Mouse (Mus musculus): Measurements from ENCODE around the gene Rchy1. TPM values are rescaled to one million over a fixed set of nuclear protein-coding genes. Genes with fewer than 3 reads are reported as not detected.

The Rchy1 gene
- polyA plus RNA-seq, 1 experiment = 15.7 TPM

DNA sequence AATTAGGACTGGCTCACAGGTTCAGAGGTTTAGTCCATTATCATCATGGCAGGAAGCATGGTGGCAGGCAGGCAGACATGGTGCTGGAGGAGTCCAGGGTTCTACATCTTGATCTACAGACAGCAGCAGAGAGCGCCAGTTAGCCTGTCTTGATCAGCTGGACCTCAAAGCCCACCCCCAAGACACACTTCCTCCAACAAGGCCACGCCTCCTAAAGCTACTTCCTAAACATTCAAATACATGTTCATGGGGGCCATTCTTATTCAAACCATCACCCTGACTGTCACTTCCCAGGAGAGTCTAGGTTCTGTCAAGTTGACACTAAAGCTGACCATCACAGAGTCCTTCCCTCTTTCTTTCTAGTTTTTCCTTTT, 14.5 kb upstream of the Rchy1 start:
- no peak overlapping the region for H3K27ac ChIP-seq (ENCODE audit: insufficient read depth, low read depth, low read length)
- no peaks in the 10 kb centered on the region for H3K36me3 ChIP-seq (ENCODE audit: control insufficient read depth, insufficient read depth, low read length)
- 82% methylated on average over 2 of the region's 2 CpGs for WGBS
- H3K4me1 ChIP-seq (ENCODE audit: control insufficient read depth, insufficient read depth, insufficient read length, low read length) = no peaks in the 10 kb centered on the region
- H3K4me3 ChIP-seq (ENCODE audit: low read depth, low read length) = no peak overlapping the region
- no peak for TF ChIP-seq CTCF (IDR thresholded peaks at IDR 0.05; ENCODE audit: extremely low read depth, insufficient read length, insufficient replicate concordance, low read depth, low read length)
- no peak for TF ChIP-seq POLR2A (IDR thresholded peaks at IDR 0.05; ENCODE audit: low read depth, low read length)
- no peaks in the 10 kb centered on the region for H3K27me3 ChIP-seq (ENCODE audit: control insufficient read depth, insufficient read depth, low read length)

DNA sequence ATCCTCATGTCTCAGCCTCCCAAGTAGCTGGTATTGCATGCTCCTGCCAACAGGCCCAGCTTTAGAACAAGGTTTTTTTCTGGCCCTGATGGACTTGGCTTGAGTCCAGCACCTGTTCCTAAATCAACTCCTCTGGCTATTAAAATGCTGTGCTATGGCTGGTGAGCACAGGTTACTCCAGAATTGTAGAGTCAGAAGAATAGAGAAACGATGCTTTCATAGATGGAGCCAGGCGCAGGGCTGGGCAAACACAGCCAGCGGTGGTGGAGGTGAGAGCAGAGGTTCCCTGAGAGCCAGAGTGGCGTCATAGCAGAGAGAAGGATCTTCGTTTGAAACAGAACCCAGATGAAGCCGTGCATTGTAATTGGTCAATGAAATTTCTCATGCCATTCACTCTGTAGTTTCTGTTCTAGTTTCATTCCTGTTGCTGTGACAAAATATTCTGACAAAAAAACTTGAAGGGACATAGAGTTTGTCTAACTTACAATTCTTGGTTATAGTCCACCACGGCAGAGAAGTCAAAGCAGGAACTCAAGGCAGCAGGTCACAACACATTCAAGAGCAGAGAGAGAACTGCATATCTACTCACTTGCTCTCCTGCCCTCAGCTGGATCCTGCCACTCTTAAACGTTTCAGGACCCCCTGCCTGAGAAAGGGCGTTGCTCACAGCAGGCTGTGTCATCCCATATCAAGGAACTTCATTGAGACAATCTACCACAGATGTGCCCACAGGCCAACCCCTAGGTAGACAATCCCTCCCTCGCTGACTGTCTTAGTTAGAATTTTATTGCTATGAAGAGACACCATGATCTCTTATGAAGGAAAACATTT, 13.9 kb upstream of the Rchy1 start:
- Histone ChIP-seq H3K27me3 (ENCODE audit: control insufficient read depth, insufficient read depth, low read length) (no peaks in the 10 kb centered on the region), H3K36me3 (ENCODE audit: control insufficient read depth, insufficient read depth, low read length) (no peaks in the 10 kb centered on the region), H3K27ac (ENCODE audit: insufficient read depth, low read depth, low read length) (no peak overlapping the region), H3K4me1 (ENCODE audit: control insufficient read depth, insufficient read depth, insufficient read length, low read length) (no peaks in the 10 kb centered on the region), H3K4me3 (ENCODE audit: low read depth, low read length) (no peak overlapping the region)
- WGBS = 72% methylated on average over 10 of the region's 10 CpGs
- TF ChIP-seq CTCF (IDR thresholded peaks at IDR 0.05; ENCODE audit: extremely low read depth, insufficient read length, insufficient replicate concordance, low read depth, low read length) = no peak
- TF ChIP-seq POLR2A (IDR thresholded peaks at IDR 0.05; ENCODE audit: low read depth, low read length) = no peak

DNA sequence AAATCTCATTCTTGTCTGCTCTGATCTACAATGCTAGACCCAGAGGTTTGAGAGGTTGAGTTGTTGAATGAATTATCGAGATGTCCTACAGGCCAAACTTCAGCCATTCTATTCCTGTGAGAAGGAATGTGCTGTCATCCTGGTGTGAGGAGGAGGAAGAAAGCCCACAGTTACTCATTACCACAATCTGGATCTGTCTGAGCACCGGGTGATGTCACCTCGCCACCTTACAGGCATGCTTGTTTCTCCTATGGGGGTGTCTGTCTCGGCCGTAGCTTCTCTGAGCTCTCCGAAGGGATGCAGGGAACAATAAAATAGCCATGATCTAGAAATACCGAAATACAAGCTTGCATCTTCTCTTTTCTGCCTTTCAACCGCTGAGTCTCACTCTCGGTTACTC, 12.9 kb upstream of the Rchy1 start:
- no peak for TF ChIP-seq POLR2A (IDR thresholded peaks at IDR 0.05; ENCODE audit: low read depth, low read length)
- no peak for TF ChIP-seq CTCF (IDR thresholded peaks at IDR 0.05; ENCODE audit: extremely low read depth, insufficient read length, insufficient replicate concordance, low read depth, low read length)
- Histone ChIP-seq H3K4me1 (ENCODE audit: control insufficient read depth, insufficient read depth, insufficient read length, low read length) (no peaks in the 10 kb centered on the region), H3K27me3 (ENCODE audit: control insufficient read depth, insufficient read depth, low read length) (no peaks in the 10 kb centered on the region), H3K27ac (ENCODE audit: insufficient read depth, low read depth, low read length) (no peak overlapping the region), H3K4me3 (ENCODE audit: low read depth, low read length) (no peak overlapping the region), H3K36me3 (ENCODE audit: control insufficient read depth, insufficient read depth, low read length) (peaks cover 4% of the 10 kb centered on the region; the same call in 1 of the 2 replicates)
- 88% methylated on average over 9 of the region's 9 CpGs for WGBS

DNA sequence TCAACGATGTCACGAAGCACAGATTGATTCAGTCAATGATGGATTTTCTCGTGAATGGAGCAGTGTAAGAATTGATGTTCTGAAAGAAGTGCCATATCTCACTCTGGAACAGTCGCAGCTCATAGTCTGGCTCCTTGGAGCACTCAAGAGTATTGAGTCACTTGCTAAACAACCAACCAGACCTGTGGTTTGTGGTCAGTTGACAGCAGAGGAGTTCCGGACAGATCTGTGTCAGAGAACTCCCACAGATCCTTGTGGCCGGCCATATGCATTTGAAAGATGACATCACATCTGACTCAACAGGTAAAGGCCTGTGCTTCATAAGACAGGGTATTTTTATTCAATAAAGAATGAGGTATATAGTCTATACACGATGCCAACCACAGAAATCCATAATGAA, 11.1 kb upstream of the Rchy1 start:
- Histone ChIP-seq H3K4me3 (ENCODE audit: low read depth, low read length) (no peak overlapping the region), H3K36me3 (ENCODE audit: control insufficient read depth, insufficient read depth, low read length) (peaks cover 9% of the 10 kb centered on the region; the same call in 1 of the 2 replicates), H3K27me3 (ENCODE audit: control insufficient read depth, insufficient read depth, low read length) (no peaks in the 10 kb centered on the region), H3K4me1 (ENCODE audit: control insufficient read depth, insufficient read depth, insufficient read length, low read length) (no peaks in the 10 kb centered on the region), H3K27ac (ENCODE audit: insufficient read depth, low read depth, low read length) (no peak overlapping the region)
- TF ChIP-seq POLR2A (IDR thresholded peaks at IDR 0.05; ENCODE audit: low read depth, low read length) (no peak), CTCF (IDR thresholded peaks at IDR 0.05; ENCODE audit: extremely low read depth, insufficient read length, insufficient replicate concordance, low read depth, low read length) (no peak)
- WGBS = 80% methylated on average over 7 of the region's 7 CpGs

DNA sequence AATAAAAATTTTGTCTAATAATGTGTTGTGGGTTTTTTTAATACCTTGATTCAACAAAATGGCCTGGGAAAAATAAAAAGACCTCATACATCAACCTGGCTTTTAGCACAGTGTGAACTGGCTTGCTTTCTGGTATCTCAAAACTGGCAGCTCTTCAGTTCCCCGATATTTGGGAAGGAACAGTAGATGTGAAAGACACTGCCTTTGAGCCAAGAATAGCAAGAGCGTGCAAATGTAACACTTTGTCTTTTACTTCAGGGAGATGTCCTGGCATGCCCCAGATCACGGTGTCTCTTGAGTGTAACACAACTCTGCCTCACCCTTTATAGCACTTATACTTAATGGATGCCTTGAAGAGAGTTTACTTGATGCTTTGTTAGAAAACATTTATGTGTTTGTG, 9.2 kb upstream of the Rchy1 start:
- Histone ChIP-seq H3K36me3 (ENCODE audit: control insufficient read depth, insufficient read depth, low read length) (peaks cover 9% of the 10 kb centered on the region; the same call in 1 of the 2 replicates), H3K27me3 (ENCODE audit: control insufficient read depth, insufficient read depth, low read length) (no peaks in the 10 kb centered on the region), H3K4me3 (ENCODE audit: low read depth, low read length) (no peak overlapping the region), H3K27ac (ENCODE audit: insufficient read depth, low read depth, low read length) (no peak overlapping the region), H3K4me1 (ENCODE audit: control insufficient read depth, insufficient read depth, insufficient read length, low read length) (no peaks in the 10 kb centered on the region)
- 95% methylated on average over 3 of the region's 3 CpGs for WGBS
- TF ChIP-seq CTCF (IDR thresholded peaks at IDR 0.05; ENCODE audit: extremely low read depth, insufficient read length, insufficient replicate concordance, low read depth, low read length) (no peak), POLR2A (IDR thresholded peaks at IDR 0.05; ENCODE audit: low read depth, low read length) (no peak)

DNA sequence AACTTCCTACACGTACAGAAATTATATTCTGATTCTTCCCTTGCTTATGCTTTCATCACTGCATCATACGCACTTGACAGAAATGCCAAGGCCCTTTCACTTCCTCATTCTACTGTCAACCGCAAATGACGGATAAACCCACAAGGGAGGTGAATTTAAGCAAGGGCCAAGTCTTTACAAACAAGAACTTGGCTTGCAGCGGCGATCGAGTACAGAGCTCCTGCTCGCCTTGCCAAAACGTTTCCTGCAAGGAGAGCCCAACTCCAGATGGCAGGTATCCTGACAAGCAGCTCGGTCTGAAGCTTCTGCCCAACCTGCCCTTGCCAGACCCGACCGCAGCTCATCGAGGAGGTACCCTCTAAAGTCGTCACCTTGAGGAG, 619 bp downstream of the Rchy1 start:
- Histone ChIP-seq H3K36me3 (ENCODE audit: control insufficient read depth, insufficient read depth, low read length) (peaks cover 7% of the 10 kb centered on the region), H3K27me3 (ENCODE audit: control insufficient read depth, insufficient read depth, low read length) (no peaks in the 10 kb centered on the region), H3K4me1 (ENCODE audit: control insufficient read depth, insufficient read depth, insufficient read length, low read length) (peaks cover 6% of the 10 kb centered on the region; the same call in 1 of the 2 replicates), H3K27ac (ENCODE audit: insufficient read depth, low read depth, low read length) (peak overlapping the region; percentile 89), H3K4me3 (ENCODE audit: low read depth, low read length) (peak overlapping the region; percentile 82)
- under 1% methylated on average over 14 of the region's 14 CpGs for WGBS
- no peak for TF ChIP-seq CTCF (IDR thresholded peaks at IDR 0.05; ENCODE audit: extremely low read depth, insufficient read length, insufficient replicate concordance, low read depth, low read length)
- no peak for TF ChIP-seq POLR2A (IDR thresholded peaks at IDR 0.05; ENCODE audit: low read depth, low read length)

DNA sequence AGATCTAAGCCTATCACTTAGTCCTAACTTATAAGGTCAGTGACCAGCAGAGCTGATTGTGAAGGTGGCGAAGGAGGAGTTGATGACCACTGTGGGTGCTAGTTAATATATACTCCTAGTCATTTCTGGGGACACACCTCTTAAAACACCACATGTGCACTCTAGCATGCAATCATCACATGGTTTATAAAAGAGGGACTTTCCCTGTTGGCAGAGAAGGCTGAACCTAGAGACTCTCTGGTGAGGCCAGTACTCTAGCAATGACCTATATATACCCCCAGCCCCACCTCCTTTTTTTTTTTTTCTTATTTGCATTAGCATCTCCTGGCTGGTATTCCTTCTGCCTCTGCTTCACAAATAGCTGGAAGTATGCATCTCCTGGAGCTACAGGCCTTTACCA, 1.5 kb downstream of the Rchy1 start:
- Histone ChIP-seq H3K4me1 (ENCODE audit: control insufficient read depth, insufficient read depth, insufficient read length, low read length) (peaks cover 6% of the 10 kb centered on the region; the same call in 1 of the 2 replicates), H3K36me3 (ENCODE audit: control insufficient read depth, insufficient read depth, low read length) (peaks cover 13% of the 10 kb centered on the region), H3K4me3 (ENCODE audit: low read depth, low read length) (no peak overlapping the region), H3K27ac (ENCODE audit: insufficient read depth, low read depth, low read length) (no peak overlapping the region; the same call in 1 of the 2 replicates), H3K27me3 (ENCODE audit: control insufficient read depth, insufficient read depth, low read length) (no peaks in the 10 kb centered on the region)
- TF ChIP-seq POLR2A (IDR thresholded peaks at IDR 0.05; ENCODE audit: low read depth, low read length) (no peak), CTCF (IDR thresholded peaks at IDR 0.05; ENCODE audit: extremely low read depth, insufficient read length, insufficient replicate concordance, low read depth, low read length) (no peak)
- 36% methylated on average over 1 of the region's 1 CpGs for WGBS
